Mouse (Mus musculus) Patski (cell line): Measurements from ENCODE around the gene Fam84b. TPM values are rescaled to one million over a fixed set of nuclear protein-coding genes. Genes with fewer than 3 reads are reported as not detected.
"Not testable (repeated sequence)": the region's sequence is repeated elsewhere in the genome, so short reads cannot be mapped to it uniquely, and the experiment has no call there.

Experiments used
- ATAC-seq: fragments of 100-300 bp; one replicate; pipeline ENCODE4 v1.8.0; 2021
- CTCF ChIA-PET: fragments of 350-600 bp; sonication (Branson Sonifier 250); formaldehyde crosslinking; loops from one replicate; lab custom pipeline; 2022; ENCODE audit warnings: inconsistent platforms; lab: Charles Lee
- POLR2A ChIA-PET: fragments of 350-600 bp; sonication (Branson Sonifier 250); formaldehyde crosslinking; loops from one replicate; lab custom pipeline; 2022; ENCODE audit warnings: antibody characterized with exemption, inconsistent platforms; lab: Charles Lee
- DNase-seq: peaks from one replicate; pipeline ENCODE4 v3.0.0-alpha.2; 2011; ENCODE audit warnings: low read depth, low spot score
- H3K27me3 ChIP-seq: fragments of 371-371 bp; one replicate; pipeline ENCODE4 v1.5.1; 2021
- CTCF ChIP-seq: fragments of 100-300 bp; IDR thresholded peaks from one replicate; pipeline ENCODE4 v1.5.1; 2021
- in situ Hi-C: fragments of 300-500 bp; cut with MboI; formaldehyde crosslinking; loops from 3 replicates; pipeline ENCODE4 v1.11.1; 2018; ENCODE audit warnings: low pct_unique_long_range_greater_than_20kb, mixed read lengths
- polyA plus RNA-seq: library from polyadenylated mRNA; unstranded; gene quantifications from one replicate; pipeline ENCODE4 v1.2.3, GENCODE M21; 2021

The Fam84b gene
- polyA plus RNA-seq, 1 experiment from 2014 or later, result 31.9 TPM

GRCm38 (mm10) chr15:60846291-60846690 lies 7.3 kb downstream of the Fam84b start:
- no peak for TF ChIP-seq CTCF
- no peak for DNase-seq

DNA sequence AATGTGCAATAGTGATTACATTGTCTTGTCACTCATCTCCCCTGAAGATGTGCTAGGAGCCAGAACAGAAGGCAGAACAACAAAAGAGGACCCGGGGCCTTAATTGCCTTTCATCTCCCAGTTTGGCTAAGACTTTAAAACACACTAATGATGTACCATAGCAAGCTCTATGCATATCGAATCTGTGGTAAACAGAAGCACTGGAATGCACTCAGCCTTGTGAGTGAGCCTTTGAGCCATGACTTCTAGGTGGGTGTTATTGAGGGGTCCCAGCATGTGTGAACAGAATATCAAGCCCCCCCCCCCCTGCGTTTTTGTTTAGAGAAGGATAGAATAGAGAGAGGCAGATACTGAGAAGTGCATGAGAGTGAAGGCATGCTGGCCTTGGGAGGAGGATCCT lies 7.7 kb downstream of the Fam84b start:
- no peaks in the 10 kb centered on the region for H3K27me3 ChIP-seq
- POLR2A ChIA-PET, result no interaction called here
- in situ Hi-C loops, result loop anchor here (25.0 kb wide), 2 partner anchors 959 to 1184 kb away; no protein-coding TSS in a partner anchor
- CTCF ChIA-PET, result no interaction called here
- DNase-seq, result no peak
- ATAC-seq, result no peak
- no peak for TF ChIP-seq CTCF

More at GRCm38 (mm10) chr15:60846291-60846690, 7.3 kb downstream of the Fam84b start:
- in situ Hi-C loops, result loop anchor here (25.0 kb wide), 2 partner anchors 959 to 1184 kb away; no protein-coding TSS in a partner anchor
- no peak for ATAC-seq
- H3K27me3 ChIP-seq, result no peaks in the 10 kb centered on the region
- ChIA-PET CTCF (no interaction called here), POLR2A (no interaction called here)

- TF ChIP-seq CTCF, result no peak
- ChIA-PET CTCF (interaction anchor here (0.9 to 1.6 kb wide), 2 partner anchors 13 to 14 kb away, joined by 3 read pairs; no protein-coding TSS in a partner anchor), POLR2A (interaction anchor here (2.0 kb wide), 1 partner anchor 19 kb away, joined by 7 read pairs; no protein-coding TSS in a partner anchor)
- in situ Hi-C loops, result loop anchor here (25.0 kb wide), 2 partner anchors 954 to 1179 kb away; no protein-coding TSS in a partner anchor
- DNase-seq, result no peak
- no peaks in the 10 kb centered on the region for H3K27me3 ChIP-seq
- no peak for ATAC-seq
These were observed 11.8 kb downstream of the Fam84b start for GRCm38 (mm10) chr15:60841785-60842184.

DNA sequence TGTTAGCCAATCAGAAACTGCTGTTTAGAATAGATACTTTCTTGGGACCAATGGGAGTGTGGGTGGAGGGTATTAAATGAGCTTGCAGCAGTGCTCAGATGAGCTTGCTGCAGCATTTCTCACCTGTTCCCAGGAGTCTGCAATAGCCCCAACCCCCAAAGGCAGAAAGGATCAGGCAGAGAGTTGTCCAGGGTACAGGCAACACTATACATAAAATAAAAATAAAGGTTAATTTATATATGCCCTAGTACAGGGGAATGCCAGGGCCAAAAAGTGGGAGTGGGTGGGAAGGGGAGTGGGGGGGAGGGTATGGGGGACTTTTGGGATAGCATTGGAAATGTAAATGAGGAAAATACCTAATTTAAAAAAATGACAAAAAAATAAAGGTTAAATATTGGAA lies 12.3 kb downstream of the Fam84b start:
- not testable (repeated sequence) for H3K27me3 ChIP-seq, ATAC-seq, DNase-seq
- ChIA-PET CTCF (interaction anchor here (1.6 kb wide), 1 partner anchor 13 kb away, joined by 3 read pairs; no protein-coding TSS in a partner anchor), POLR2A (interaction anchor here (2.0 kb wide), 1 partner anchor 19 kb away, joined by 7 read pairs; no protein-coding TSS in a partner anchor)
- in situ Hi-C loops, result loop anchor here (25.0 kb wide), 2 partner anchors 954 to 1179 kb away; no protein-coding TSS in a partner anchor

DNA sequence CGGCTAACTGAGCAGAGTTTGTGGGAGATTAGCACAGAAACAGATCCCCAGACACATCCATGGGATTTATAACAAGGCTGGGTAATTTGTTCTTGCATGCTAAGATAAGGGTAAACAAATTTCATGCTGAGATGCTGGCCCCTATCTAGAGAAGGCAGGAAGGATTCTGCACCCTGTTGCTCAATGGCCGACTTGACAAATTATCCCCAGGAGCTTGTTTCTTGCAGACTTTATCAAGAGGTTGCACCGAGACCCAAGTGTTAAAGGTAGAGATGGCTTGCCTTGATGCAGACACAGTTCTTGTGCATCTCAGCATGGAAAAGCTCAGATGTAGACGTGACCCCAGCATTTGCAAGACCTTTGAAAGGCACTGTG lies 13.3 kb downstream of the Fam84b start:
- CTCF ChIA-PET, result interaction anchor here (1.0 to 1.6 kb wide), 3 partner anchors 9 to 131 kb away, joined by 3 to 4 read pairs (median 3); no protein-coding TSS in a partner anchor
- ATAC-seq (no peak), DNase-seq (no peak)
- in situ Hi-C loops, result loop anchor here (25.0 kb wide), 2 partner anchors 953 to 1178 kb away; no protein-coding TSS in a partner anchor
- POLR2A ChIA-PET, result interaction anchor here (2.0 kb wide), 1 partner anchor 18 kb away, joined by 7 read pairs; no protein-coding TSS in a partner anchor
- no peaks in the 10 kb centered on the region for H3K27me3 ChIP-seq
- TF ChIP-seq CTCF, result no peak

DNA sequence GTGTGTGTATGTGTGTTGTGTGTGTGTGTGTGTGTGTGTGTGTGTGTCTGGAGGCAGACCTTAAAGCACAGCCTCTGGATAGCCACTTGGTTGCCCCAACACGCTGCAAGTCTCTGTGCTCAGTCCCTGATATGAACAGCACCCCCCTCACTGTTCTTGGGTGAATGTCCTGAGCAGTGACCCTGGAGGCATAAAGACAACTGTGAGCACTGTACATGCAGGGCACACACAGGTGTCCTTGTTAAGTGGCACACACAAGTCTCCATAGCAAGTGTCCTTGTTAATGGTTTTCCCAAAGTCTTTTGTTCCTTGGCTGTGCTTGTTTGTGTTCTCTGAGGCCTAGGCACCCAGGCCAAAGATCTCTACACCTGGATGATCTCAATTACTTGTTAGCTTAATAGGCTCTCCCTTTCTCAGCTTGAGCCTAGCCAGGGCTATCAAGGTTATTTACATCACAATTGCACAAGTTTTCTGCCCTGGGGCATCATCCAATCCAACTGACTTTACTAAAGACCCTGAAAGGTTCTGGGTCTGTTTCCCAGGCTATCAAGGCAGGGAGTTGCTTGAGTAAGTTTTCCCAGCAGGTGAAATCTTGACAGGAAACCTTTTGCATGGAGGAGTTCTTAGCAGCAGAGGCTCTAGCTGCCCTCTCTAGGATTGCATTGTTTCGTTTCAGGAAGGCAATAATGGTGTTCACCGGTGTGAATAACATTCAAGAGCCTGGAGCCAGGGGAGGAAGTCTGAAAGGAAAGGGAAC lies 13.9 kb downstream of the Fam84b start:
- in situ Hi-C loops, result loop anchor here (25.0 kb wide), 2 partner anchors 952 to 1177 kb away; no protein-coding TSS in a partner anchor
- POLR2A ChIA-PET, result interaction anchor here (2.0 kb wide), 1 partner anchor 17 kb away, joined by 7 read pairs; no protein-coding TSS in a partner anchor

DNA sequence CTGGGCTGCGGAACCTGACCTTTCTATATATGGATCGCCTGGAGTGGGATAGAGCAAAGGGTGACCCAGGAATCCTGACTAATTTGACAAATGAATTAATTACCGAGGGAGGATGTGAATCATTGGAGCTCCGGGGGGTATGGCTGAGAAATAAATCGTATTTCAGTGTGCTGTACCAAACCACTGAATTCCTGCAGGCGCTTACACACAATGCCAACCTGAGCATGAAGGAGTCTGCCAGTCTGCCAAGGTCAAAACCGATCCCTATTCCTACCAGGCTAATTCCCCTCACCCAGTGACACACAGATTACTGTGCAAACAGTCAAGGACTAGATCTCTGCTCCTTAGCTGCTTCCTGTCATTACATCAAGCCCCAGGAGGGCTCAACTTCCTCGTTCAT lies 15.4 kb downstream of the Fam84b start:
- ChIA-PET POLR2A (interaction anchor here (0.8 to 1.6 kb wide), 2 partner anchors 14 to 145 kb away, joined by 4 to 6 read pairs; no protein-coding TSS in a partner anchor), CTCF (interaction anchor here (1.2 kb wide), 1 partner anchor 10 kb away, joined by 4 read pairs; no protein-coding TSS in a partner anchor)
- in situ Hi-C loops, result loop anchor here (25.0 kb wide), 2 partner anchors 951 to 1176 kb away; no protein-coding TSS in a partner anchor
- H3K27me3 ChIP-seq, result no peaks in the 10 kb centered on the region
- TF ChIP-seq CTCF, result no peak
- peak; percentile 84 for DNase-seq
- ATAC-seq, result peak; percentile 81

More for the DNA sequence above, 13.9 kb downstream of the Fam84b start:
- CTCF ChIA-PET, result interaction anchor here (1.0 to 1.6 kb wide), 3 partner anchors 9 to 131 kb away, joined by 3 to 4 read pairs (median 3); no protein-coding TSS in a partner anchor
- DNase-seq, result no peak
- no peaks in the 10 kb centered on the region for H3K27me3 ChIP-seq
- no peak for ATAC-seq
- no peak for TF ChIP-seq CTCF

GRCm38 (mm10) chr15:60837719-60838118 lies 15.9 kb downstream of the Fam84b start:
- POLR2A ChIA-PET, result interaction anchor here (0.8 to 1.6 kb wide), 2 partner anchors 14 to 145 kb away, joined by 4 to 6 read pairs; no protein-coding TSS in a partner anchor
- CTCF ChIA-PET, result interaction anchor here (0.7 to 1.2 kb wide), 2 partner anchors 9 to 961 kb away, joined by 3 to 4 read pairs; no protein-coding TSS in a partner anchor
- ATAC-seq, result peak; percentile 71
- DNase-seq, result no peak
- no peaks in the 10 kb centered on the region for H3K27me3 ChIP-seq
- in situ Hi-C loops, result loop anchor here (25.0 kb wide), 2 partner anchors 950 to 1175 kb away; no protein-coding TSS in a partner anchor
- no peak for TF ChIP-seq CTCF

DNA sequence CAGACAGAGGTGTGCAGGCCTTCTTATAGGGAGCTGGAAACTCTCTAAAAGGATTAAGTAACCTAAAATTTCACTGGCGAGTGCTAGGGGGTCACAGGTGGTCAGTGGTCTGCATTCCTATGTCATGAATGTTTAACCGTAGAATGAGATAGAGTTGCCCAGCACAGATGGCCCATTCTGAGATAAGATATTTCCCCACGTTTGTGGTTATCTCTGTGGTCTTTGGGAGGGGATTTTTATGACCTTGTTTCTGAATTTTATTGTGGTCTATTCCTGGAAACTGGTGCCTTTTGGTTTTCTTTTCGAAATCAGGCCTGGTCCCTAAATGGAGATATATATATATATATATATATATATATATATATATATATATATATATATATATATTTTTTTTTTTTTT lies 17.3 kb downstream of the Fam84b start:
- CTCF ChIA-PET, result no interaction called here
- POLR2A ChIA-PET, result no interaction called here
- no peak for ATAC-seq
- in situ Hi-C loops, result loop anchor here (25.0 kb wide), 2 partner anchors 949 to 1174 kb away; no protein-coding TSS in a partner anchor
- no peaks in the 10 kb centered on the region for H3K27me3 ChIP-seq
- no peak for TF ChIP-seq CTCF
- no peak for DNase-seq
